Mouse (Mus musculus) megakaryocyte-erythroid progenitor cell, adult 5-6 weeks (primary cell): Measurements from ENCODE around the gene Podnl1. TPM values are rescaled to one million over a fixed set of nuclear protein-coding genes. Genes with fewer than 3 reads are reported as not detected.

ENCODE experiments used
- ATAC-seq: replicated peaks from 2 replicates; pipeline ENCODE4 v1.8.0; 2016; ENCODE audit warnings: mild to moderate bottlenecking, inconsistent platforms; ENCODE audit not compliant: severe bottlenecking, poor library complexity, low FRiP score, low TSS enrichment
- total RNA-seq, 2 experiments: library from RNA; stranded (forward) in 1 of 2; stranded (reverse) in 1 of 2; fragments of 200-1000, 215-1000 nt in 1 of 2; fragments of >200 nt in 1 of 2; fragmentation: Nextera tagmentation in 1 of 2; gene quantifications; 2 replicates each; pipeline ENCODE4 v1.2.3; 2014 to 2017

Gene Podnl1
- total RNA-seq, 2 experiments from 2014 or later = 0.14 TPM; not detected in 1

GRCm38 (mm10) chr8:84179946-84180345 lies 54.2 kb downstream of the Podnl1 start:
- ATAC-seq = no peak

GRCm38 (mm10) chr8:84180530-84181190 lies 54.9 kb downstream of the Podnl1 start:
- peak; percentile 33 for ATAC-seq

Other genes with a start within 250 kb of the Podnl1 start
- 25.2 and 28.8 TPM in 2 replicates for gene Adgrl1, start 225.9 kb upstream of the Podnl1 start, total RNA-seq (2014; fragmentation: Nextera tagmentation)
- gene Adgrl1, start 225.9 kb upstream of the Podnl1 start, total RNA-seq (2017) = 7.9 and 13.2 TPM in 2 replicates
- not detected in 2 replicates for gene Gm10644, start 170.8 kb upstream of the Podnl1 start, total RNA-seq (2014; fragmentation: Nextera tagmentation)
- not detected in 2 replicates for gene Gm10644, start 170.8 kb upstream of the Podnl1 start, total RNA-seq (2017)
- gene Asf1b, start 170.5 kb upstream of the Podnl1 start, total RNA-seq (2014; fragmentation: Nextera tagmentation) = 48.9 and 64.6 TPM in 2 replicates
- 18.5 and 36.5 TPM in 2 replicates for gene Asf1b, start 170.5 kb upstream of the Podnl1 start, total RNA-seq (2017)
- gene Prkaca, start 153.0 kb upstream of the Podnl1 start, total RNA-seq (2014; fragmentation: Nextera tagmentation) = 35.2 and 49.4 TPM in 2 replicates
- gene Prkaca, start 153.0 kb upstream of the Podnl1 start, total RNA-seq (2017) = 22.1 and 31.1 TPM in 2 replicates
- gene Samd1, start 128.3 kb upstream of the Podnl1 start, total RNA-seq (2014; fragmentation: Nextera tagmentation) = 103 and 123 TPM in 2 replicates
- gene Samd1, start 128.3 kb upstream of the Podnl1 start, total RNA-seq (2017) = 57.4 and 79.8 TPM in 2 replicates
- gene 1700067K01Rik, start 124.5 kb upstream of the Podnl1 start, total RNA-seq (2014; fragmentation: Nextera tagmentation) = 1.4 and 2.3 TPM in 2 replicates
- 0.76 and 2.3 TPM in 2 replicates for gene 1700067K01Rik, start 124.5 kb upstream of the Podnl1 start, total RNA-seq (2017)
- not detected in 2 replicates for gene 2210011C24Rik, start 113.8 kb upstream of the Podnl1 start, total RNA-seq (2014; fragmentation: Nextera tagmentation)
- not detected in 2 replicates for gene 2210011C24Rik, start 113.8 kb upstream of the Podnl1 start, total RNA-seq (2017)
- not detected in 2 replicates for gene Palm3, start 104.5 kb upstream of the Podnl1 start, total RNA-seq (2014; fragmentation: Nextera tagmentation)
- 0.30 TPM in 1 of 2 replicates, not detected in the other for gene Palm3, start 104.5 kb upstream of the Podnl1 start, total RNA-seq (2017)
- gene Il27ra, start 83.4 kb upstream of the Podnl1 start, total RNA-seq (2014; fragmentation: Nextera tagmentation) = 16.0 and 24.2 TPM in 2 replicates
- 4.5 TPM in 2 replicates for gene Il27ra, start 83.4 kb upstream of the Podnl1 start, total RNA-seq (2017)
- gene Rln3, start 81.0 kb upstream of the Podnl1 start, total RNA-seq (2014; fragmentation: Nextera tagmentation) = not detected in 2 replicates
- gene Rln3, start 81.0 kb upstream of the Podnl1 start, total RNA-seq (2017) = not detected in 2 replicates
- gene Gm10643, start 60.9 kb upstream of the Podnl1 start, total RNA-seq (2014; fragmentation: Nextera tagmentation) = 3.3 TPM in 1 of 2 replicates, not detected in the other
- 1.6 and 4.2 TPM in 2 replicates for gene Gm10643, start 60.9 kb upstream of the Podnl1 start, total RNA-seq (2017)
- gene Rfx1, start 59.2 kb upstream of the Podnl1 start, total RNA-seq (2014; fragmentation: Nextera tagmentation) = 10.2 and 11.9 TPM in 2 replicates
- gene Rfx1, start 59.2 kb upstream of the Podnl1 start, total RNA-seq (2017) = 2.1 and 3.7 TPM in 2 replicates
- gene Dcaf15, start 21.2 kb upstream of the Podnl1 start, total RNA-seq (2014; fragmentation: Nextera tagmentation) = 27.0 and 27.3 TPM in 2 replicates
- 14.1 and 16.3 TPM in 2 replicates for gene Dcaf15, start 21.2 kb upstream of the Podnl1 start, total RNA-seq (2017)
- 8.6 and 10.7 TPM in 2 replicates for gene Cc2d1a, start 21.9 kb downstream of the Podnl1 start, total RNA-seq (2014; fragmentation: Nextera tagmentation)
- 3.2 and 6.9 TPM in 2 replicates for gene Cc2d1a, start 21.9 kb downstream of the Podnl1 start, total RNA-seq (2017)
- gene 4930432K21Rik, start 22.0 kb downstream of the Podnl1 start, total RNA-seq (2014; fragmentation: Nextera tagmentation) = 0.49 and 0.50 TPM in 2 replicates
- gene 4930432K21Rik, start 22.0 kb downstream of the Podnl1 start, total RNA-seq (2017) = 1.1 and 1.7 TPM in 2 replicates
- gene Nanos3, start 59.2 kb downstream of the Podnl1 start, total RNA-seq (2014; fragmentation: Nextera tagmentation) = 2.9 and 5.0 TPM in 2 replicates
- gene Nanos3, start 59.2 kb downstream of the Podnl1 start, total RNA-seq (2017) = not detected in 2 replicates
- gene Zswim4, start 111.1 kb downstream of the Podnl1 start, total RNA-seq (2014; fragmentation: Nextera tagmentation) = 2.8 and 4.8 TPM in 2 replicates
- gene Zswim4, start 111.1 kb downstream of the Podnl1 start, total RNA-seq (2017) = 3.3 and 3.7 TPM in 2 replicates
- 122 and 195 TPM in 2 replicates for gene D8Ertd738e, start 123.7 kb downstream of the Podnl1 start, total RNA-seq (2014; fragmentation: Nextera tagmentation)
- gene D8Ertd738e, start 123.7 kb downstream of the Podnl1 start, total RNA-seq (2017) = 63.7 and 94.8 TPM in 2 replicates
- gene Mri1, start 131.3 kb downstream of the Podnl1 start, total RNA-seq (2014; fragmentation: Nextera tagmentation) = 36.7 and 51.9 TPM in 2 replicates
- gene Mri1, start 131.3 kb downstream of the Podnl1 start, total RNA-seq (2017) = 19.1 and 19.3 TPM in 2 replicates
- gene Ccdc130, start 144.4 kb downstream of the Podnl1 start, total RNA-seq (2014; fragmentation: Nextera tagmentation) = 18.0 and 20.9 TPM in 2 replicates
- 9.5 and 12.7 TPM in 2 replicates for gene Ccdc130, start 144.4 kb downstream of the Podnl1 start, total RNA-seq (2017)